30 mouse cellular contexts compared by ENCODE assay signal in the genomic region with DNA sequence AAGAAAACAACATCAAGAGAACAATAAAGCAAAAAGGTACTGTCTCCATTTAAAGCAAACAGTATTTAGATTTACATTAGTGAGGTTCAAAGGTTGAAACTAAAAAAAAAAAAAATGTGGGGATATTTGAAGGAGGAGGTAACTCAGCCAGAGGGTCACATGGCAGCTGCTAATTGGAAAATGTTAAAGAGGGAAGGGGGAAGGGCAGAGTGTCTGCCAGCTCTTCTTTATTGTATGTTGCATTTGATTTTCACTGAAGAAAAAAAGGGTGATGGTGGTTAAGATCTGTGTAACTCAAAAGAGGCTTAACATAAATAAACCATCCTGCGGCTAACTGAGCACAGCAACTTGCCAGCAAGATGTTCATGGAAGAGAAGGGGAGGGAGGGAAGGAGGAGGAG.
"Had no signal": no experiment of that assay in that cellular context is flagged by ENCODE, and none has a peak within 500 bp of the region (broad histone marks: within the 10 kb centered on the region; RNA-seq: fewer than 3 reads in every experiment).

No protein-coding gene starts in this region.

- H3K27me3 ChIP-seq: liver, embryonic 12.5 days; liver, embryonic 13.5 days; liver, embryonic 15.5 days; lung, embryonic 15.5 days; megakaryocyte, embryonic 14.5 days; neural tube, embryonic 12.5 days; neural tube, embryonic 13.5 days had no signal

- H3K36me3 ChIP-seq: limb, embryonic 10.5 days; limb, embryonic 12.5 days; limb, embryonic 13.5 days; limb, embryonic 15.5 days; liver, embryonic 12.5 days; liver, embryonic 13.5 days; liver, embryonic 15.5 days; lung, embryonic 15.5 days; midbrain, embryonic 10.5 days; midbrain, embryonic 12.5 days; midbrain, embryonic 13.5 days; neural tube, embryonic 12.5 days; neural tube, embryonic 13.5 days had no signal

- H3K9me3 ChIP-seq: limb, embryonic 10.5 days; limb, embryonic 12.5 days; limb, embryonic 13.5 days; limb, embryonic 15.5 days; liver, embryonic 12.5 days; liver, embryonic 13.5 days; liver, embryonic 15.5 days; lung, embryonic 15.5 days; megakaryocyte, embryonic 14.5 days; midbrain, embryonic 10.5 days; midbrain, embryonic 12.5 days; midbrain, embryonic 13.5 days; neural tube, embryonic 12.5 days; neural tube, embryonic 13.5 days had no signal

- DNase-seq: left cerebral cortex, postnatal 4 days; liver; liver, embryonic 13.5 days; liver, postnatal 0 days; lung, adult 18-20 months; lung, adult 2 months; lung, postnatal 10 days; lung, postnatal 14 days; lung, postnatal 4 days; midbrain, embryonic 14.5 days had no signal

- H3K4me3 ChIP-seq: limb, embryonic 10.5 days; limb, embryonic 12.5 days; limb, embryonic 13.5 days; limb, embryonic 15.5 days; liver, embryonic 12.5 days; liver, embryonic 13.5 days; liver, embryonic 15.5 days; lung, embryonic 15.5 days; megakaryocyte, embryonic 14.5 days; midbrain, embryonic 10.5 days; midbrain, embryonic 12.5 days; midbrain, embryonic 13.5 days; myocyte; neural tube, embryonic 12.5 days; neural tube, embryonic 13.5 days had no signal

- H3K4me2 ChIP-seq: limb, embryonic 12.5 days; limb, embryonic 13.5 days; limb, embryonic 15.5 days; liver, embryonic 11.5 days; liver, embryonic 12.5 days; liver, embryonic 13.5 days; liver, embryonic 15.5 days; lung, embryonic 15.5 days; midbrain, embryonic 11.5 days; midbrain, embryonic 12.5 days; midbrain, embryonic 13.5 days; neural tube, embryonic 12.5 days; neural tube, embryonic 13.5 days had no signal

- H3K27ac ChIP-seq: limb, embryonic 10.5 days; limb, embryonic 12.5 days; limb, embryonic 13.5 days; limb, embryonic 15.5 days; liver, embryonic 12.5 days; liver, embryonic 13.5 days; liver, embryonic 14.5 days; liver, embryonic 15.5 days; lung, embryonic 15.5 days; macrophage; midbrain, embryonic 10.5 days; midbrain, embryonic 12.5 days; midbrain, embryonic 13.5 days; neural tube, embryonic 12.5 days; neural tube, embryonic 13.5 days had no signal

- H3K9ac ChIP-seq: limb, embryonic 12.5 days; limb, embryonic 13.5 days; limb, embryonic 15.5 days; liver, embryonic 12.5 days; liver, embryonic 13.5 days; liver, embryonic 14.5 days; liver, embryonic 15.5 days; liver, postnatal 0 days; lung, embryonic 15.5 days; midbrain, embryonic 12.5 days; midbrain, embryonic 13.5 days; neural tube, embryonic 12.5 days; neural tube, embryonic 13.5 days had no signal

- ATAC-seq: liver, embryonic 12.5 days; liver, postnatal 0 days; lung, postnatal 0 days; midbrain, embryonic 13.5 days; midbrain, embryonic 16.5 days had no signal

- H3K4me1 ChIP-seq: limb, embryonic 12.5 days; limb, embryonic 13.5 days; limb, embryonic 15.5 days; liver, embryonic 12.5 days; liver, embryonic 13.5 days; liver, embryonic 15.5 days; midbrain, embryonic 12.5 days; midbrain, embryonic 13.5 days had no signal
